16 mouse cellular contexts compared by ENCODE assay signal in genomic region chr9:31677150-31677549, GRCm38 (mm10).
DNase-seq lines count a peak whose midpoint lies in the region.
"Had no signal": no experiment of that assay in that cellular context is flagged by ENCODE, and none has a peak within 500 bp of the region (broad histone marks: within the 10 kb centered on the region; RNA-seq: fewer than 3 reads in every experiment).

No protein-coding gene starts in this region.

- peak; percentile 62 for DNase-seq in heart, adult 11 months
- DNase-seq in heart, postnatal 10 days: no peak
- peak; percentile 17 for DNase-seq in right cerebral cortex, adult 18-20 months
- DNase-seq in right cerebral cortex, postnatal 4 days: no peak
- DNase-seq in telencephalon, adult 2 months (ENCODE audit: low read depth, low spot score): peak; percentile 32
- no peak for DNase-seq in retina, embryonic 14.5 days (ENCODE audit: low spot score)
- DNase-seq: adrenal gland, adult 2 months; adrenal gland, postnatal 14 days; cerebellum, adult 11-12 months; cerebellum, adult 8-10 months; cerebellum, postnatal 10 days; cerebellum, postnatal 36 days; embryo, embryonic 11 days; gastrocnemius, postnatal 10 days; gastrocnemius, postnatal 36 days; heart, postnatal 36 days had no signal

- intact Hi-C loops in heart, postnatal 10 days (cut with DNase I): no loop called here

Comparison
In these comparisons a context has a peak if more than half of its experiments do, and no peak if none do; other contexts are left out.
1. DNase-seq: peak in heart, adult 11 months (single experiment), right cerebral cortex, adult 18-20 months (single experiment) and telencephalon, adult 2 months (single experiment); none in heart, postnatal 10 days (0 of 2), right cerebral cortex, postnatal 4 days (single experiment) and retina, embryonic 14.5 days (single experiment).